Mouse (Mus musculus): Measurements from ENCODE around the gene Smcp. TPM values are rescaled to one million over a fixed set of nuclear protein-coding genes. Genes with fewer than 3 reads are reported as not detected.

Smcp gene
- polyA plus RNA-seq, 1 experiment from 2014 or later = not detected

DNA sequence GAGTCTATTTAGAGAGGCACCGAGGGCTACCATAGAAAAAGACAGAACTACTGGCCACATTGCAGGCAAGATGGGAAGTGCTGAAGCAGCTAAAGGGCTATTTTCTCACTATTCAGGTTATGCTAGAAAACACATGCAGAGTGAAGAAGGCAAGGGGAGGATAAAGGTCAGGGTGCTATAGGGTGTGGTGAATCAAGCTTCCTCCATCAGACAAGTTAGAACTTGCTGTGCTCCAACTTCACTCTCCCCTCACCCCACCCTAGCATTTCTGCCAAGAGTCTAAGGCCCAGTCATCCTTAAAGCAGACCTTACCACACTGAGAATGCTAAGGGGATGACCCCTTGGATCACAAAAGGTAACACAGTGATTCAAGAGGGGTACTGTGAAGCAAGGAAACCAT lies 9.3 kb downstream of the Smcp start:
- Histone ChIP-seq H3K9me3 (replicated peaks) (no peaks in the 10 kb centered on the region), H3K27ac (replicated peaks) (no peak overlapping the region), H3K4me1 (peaks cover 30% of the 10 kb centered on the region), H3K36me3 (no peaks in the 10 kb centered on the region), H3K4me3 (no peak overlapping the region), H3K27me3 (ENCODE audit: low read depth, poor library complexity, severe bottlenecking) (no peaks in the 10 kb centered on the region)
- WGBS = 69% methylated on average over 1 of the region's 1 CpGs
- no peak for DNase-seq (ENCODE audit: low spot score)

GRCm38 (mm10) chr3:92578652-92579413 lies 10.0 kb downstream of the Smcp start:
- H3K27ac ChIP-seq (replicated peaks) = no peak overlapping the region
- no peak overlapping the region for H3K4me3 ChIP-seq
- WGBS = 58% methylated on average over 4 of the region's 4 CpGs
- peaks cover 27% of the 10 kb centered on the region for H3K4me1 ChIP-seq
- H3K27me3 ChIP-seq (ENCODE audit: low read depth, poor library complexity, severe bottlenecking) = no peaks in the 10 kb centered on the region
- no peaks in the 10 kb centered on the region for H3K9me3 ChIP-seq (replicated peaks)
- no peak for DNase-seq (ENCODE audit: low spot score)
- H3K36me3 ChIP-seq = no peaks in the 10 kb centered on the region

- WGBS = 86% methylated on average over 1 of the region's 1 CpGs
These were observed 15.3 kb downstream of the Smcp start, which contains the start of gene Ivl for GRCm38 (mm10) chr3:92573449-92574041. Gene Ivl (minus strand): TSS chr3:92573735.

DNA sequence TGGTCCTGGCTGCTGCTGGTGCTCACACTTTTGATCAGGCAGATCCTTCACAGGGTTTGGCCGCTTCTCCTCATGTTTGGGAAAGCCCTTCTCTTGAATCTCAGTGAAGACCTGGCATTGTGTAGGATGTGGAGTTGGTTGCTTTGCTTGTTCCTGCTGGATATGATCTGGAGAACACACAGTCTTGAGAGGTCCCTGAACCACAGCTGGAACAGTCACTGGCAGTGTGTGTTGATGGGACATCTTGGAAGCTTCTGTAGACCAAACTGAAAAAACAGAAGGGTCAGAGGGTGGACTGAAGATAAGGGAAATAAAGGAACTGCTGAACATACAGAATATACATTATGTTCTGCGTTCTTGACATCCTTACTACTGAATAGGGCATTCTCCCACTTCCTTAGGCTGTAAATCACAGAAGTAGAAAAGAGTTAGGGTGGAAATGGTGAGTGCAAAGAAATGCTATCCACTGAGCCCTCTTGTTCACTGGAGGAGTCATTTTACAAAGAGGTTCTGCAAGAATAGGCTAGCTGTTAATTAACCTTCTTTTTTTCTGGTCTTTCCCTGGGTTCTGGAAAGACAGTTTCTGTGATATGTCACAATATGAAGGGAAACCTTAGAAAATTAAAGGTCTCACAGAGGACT lies 16.2 kb downstream of the Smcp start:
- WGBS = 79% methylated on average over 2 of the region's 2 CpGs

More at GRCm38 (mm10) chr3:92573449-92574041, 15.3 kb downstream of the Smcp start, which contains the start of gene Ivl:
- Histone ChIP-seq H3K27me3 (ENCODE audit: low read depth, poor library complexity, severe bottlenecking) (no peaks in the 10 kb centered on the region), H3K9me3 (replicated peaks) (no peaks in the 10 kb centered on the region), H3K4me3 (no peak within 1 kb of the TSS), H3K36me3 (no peaks in the 10 kb centered on the region), H3K4me1 (peaks cover 5% of the 10 kb centered on the region), H3K27ac (replicated peaks) (no peak within 1 kb of the TSS)
- DNase-seq (ENCODE audit: low spot score) = no peak

DNA sequence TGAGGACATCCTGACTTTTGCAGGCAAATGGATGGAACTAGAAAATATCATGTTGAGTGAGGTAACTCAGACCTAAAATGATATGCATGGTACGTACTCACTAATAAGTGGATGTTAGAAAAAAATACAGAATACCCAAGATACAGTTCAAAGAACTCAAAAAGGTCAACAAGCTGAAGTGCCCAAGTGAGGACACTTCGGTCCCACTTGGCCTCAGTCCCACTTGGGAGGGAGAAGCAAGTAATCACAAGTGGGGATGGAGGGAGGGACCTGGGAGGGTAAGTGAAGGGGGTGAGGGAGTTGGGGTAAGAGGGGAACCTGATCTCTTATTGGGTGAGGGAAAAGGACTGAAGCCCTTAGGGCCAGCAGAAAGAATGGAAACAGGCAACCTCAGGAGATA lies 20.0 kb downstream of the Smcp start:
- H3K4me1 ChIP-seq = no peaks in the 10 kb centered on the region
- no peak overlapping the region for H3K27ac ChIP-seq (replicated peaks)
- no peak overlapping the region for H3K4me3 ChIP-seq
- no peaks in the 10 kb centered on the region for H3K36me3 ChIP-seq
- DNase-seq (ENCODE audit: low spot score) = no peak
- WGBS = 83% methylated on average over 2 of the region's 2 CpGs
- H3K27me3 ChIP-seq (ENCODE audit: low read depth, poor library complexity, severe bottlenecking) = no peaks in the 10 kb centered on the region
- no peaks in the 10 kb centered on the region for H3K9me3 ChIP-seq (replicated peaks)

More for the DNA sequence above, 16.2 kb downstream of the Smcp start:
- Histone ChIP-seq H3K27ac (replicated peaks) (no peak overlapping the region), H3K27me3 (ENCODE audit: low read depth, poor library complexity, severe bottlenecking) (no peaks in the 10 kb centered on the region), H3K9me3 (replicated peaks) (no peaks in the 10 kb centered on the region), H3K4me1 (peaks cover 3% of the 10 kb centered on the region; the same call in 1 of the 2 replicates), H3K36me3 (no peaks in the 10 kb centered on the region), H3K4me3 (no peak overlapping the region)
- DNase-seq (ENCODE audit: low spot score) = no peak

- Histone ChIP-seq H3K36me3 (no peaks in the 10 kb centered on the region), H3K4me3 (no peak overlapping the region), H3K4me1 (no peaks in the 10 kb centered on the region), H3K9me3 (replicated peaks) (no peaks in the 10 kb centered on the region), H3K27me3 (ENCODE audit: low read depth, poor library complexity, severe bottlenecking) (no peaks in the 10 kb centered on the region), H3K27ac (replicated peaks) (no peak overlapping the region)
- DNase-seq (ENCODE audit: low spot score) = no peak
These were observed 23.4 kb downstream of the Smcp start for GRCm38 (mm10) chr3:92565418-92565817.

DNA sequence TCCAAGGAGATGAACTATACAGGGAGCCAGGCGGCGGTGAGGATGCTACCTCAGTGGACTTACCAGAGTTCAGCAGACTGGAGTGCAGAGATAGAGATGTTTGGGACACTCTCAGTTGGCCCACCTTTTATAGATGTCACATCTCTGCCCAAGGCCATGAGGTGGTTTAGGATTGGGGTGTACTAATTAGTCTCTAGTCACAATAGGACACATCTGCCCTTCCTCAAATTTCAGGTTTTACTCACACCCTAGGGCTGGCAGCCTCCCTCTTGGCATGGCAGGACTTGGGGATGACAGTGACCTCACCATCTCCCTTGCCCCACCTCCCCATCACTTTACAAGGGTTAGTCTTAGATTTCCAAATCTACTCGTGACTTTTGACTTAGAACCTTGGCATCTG lies 54.4 kb downstream of the Smcp start, which contains the start of gene 2310046K23Rik:
2310046K23Rik (minus strand) TSS at position 101 of the 400 bp plus-strand sequence.
- H3K36me3 ChIP-seq = no peaks in the 10 kb centered on the region
- DNase-seq (ENCODE audit: low spot score) = no peak
- H3K27me3 ChIP-seq (ENCODE audit: low read depth, poor library complexity, severe bottlenecking) = no peaks in the 10 kb centered on the region
- H3K27ac ChIP-seq (replicated peaks) = no peak within 1 kb of the TSS
- H3K9me3 ChIP-seq (replicated peaks) = no peaks in the 10 kb centered on the region
- H3K4me1 ChIP-seq = no peaks in the 10 kb centered on the region
- no peak within 1 kb of the TSS for H3K4me3 ChIP-seq
- WGBS = 92% methylated on average over 3 of the region's 3 CpGs

Other genes starting within 250 kb of the Smcp start
- not detected in 2 replicates for gene Sprr2d, start 249.9 kb downstream of the Smcp start, polyA plus RNA-seq (2016; fragmentation: Nextera tagmentation; extraction: Ambion mirVana)
- not detected in 2 replicates for gene Sprr2e, start 236.9 kb downstream of the Smcp start, polyA plus RNA-seq (2016; fragmentation: Nextera tagmentation; extraction: Ambion mirVana)
- gene Sprr2f, start 223.8 kb downstream of the Smcp start, polyA plus RNA-seq (2016; fragmentation: Nextera tagmentation; extraction: Ambion mirVana) = not detected in 2 replicates
- gene Sprr2h, start 203.3 kb downstream of the Smcp start, polyA plus RNA-seq (2016; fragmentation: Nextera tagmentation; extraction: Ambion mirVana) = not detected in 2 replicates
- not detected in 2 replicates for gene Sprr2i, start 181.0 kb downstream of the Smcp start, polyA plus RNA-seq (2016; fragmentation: Nextera tagmentation; extraction: Ambion mirVana)
- not detected in 2 replicates for gene Sprr2j-ps, start 170.9 kb downstream of the Smcp start, polyA plus RNA-seq (2016; fragmentation: Nextera tagmentation; extraction: Ambion mirVana)
- gene Gm9774, start 159.6 kb downstream of the Smcp start, polyA plus RNA-seq (2016; fragmentation: Nextera tagmentation; extraction: Ambion mirVana) = 9.1 and 11.4 TPM in 2 replicates
- gene Sprr2k, start 156.4 kb downstream of the Smcp start, polyA plus RNA-seq (2016; fragmentation: Nextera tagmentation; extraction: Ambion mirVana) = not detected in 2 replicates
- gene Sprr1b, start 150.2 kb downstream of the Smcp start, polyA plus RNA-seq (2016; fragmentation: Nextera tagmentation; extraction: Ambion mirVana) = not detected in 2 replicates
- not detected in 2 replicates for gene Sprr3, start 130.3 kb downstream of the Smcp start, polyA plus RNA-seq (2016; fragmentation: Nextera tagmentation; extraction: Ambion mirVana)
- not detected in 2 replicates for gene Sprr1a, start 103.1 kb downstream of the Smcp start, polyA plus RNA-seq (2016; fragmentation: Nextera tagmentation; extraction: Ambion mirVana)
- gene Sprr4, start 88.5 kb downstream of the Smcp start, polyA plus RNA-seq (2016; fragmentation: Nextera tagmentation; extraction: Ambion mirVana) = not detected in 2 replicates
- gene 2310046K23Rik, start 54.5 kb downstream of the Smcp start, polyA plus RNA-seq (2016; fragmentation: Nextera tagmentation; extraction: Ambion mirVana) = not detected in 2 replicates
- gene Ivl, start 15.3 kb downstream of the Smcp start, polyA plus RNA-seq (2016; fragmentation: Nextera tagmentation; extraction: Ambion mirVana) = 0.11 TPM in 1 of 2 replicates, not detected in the other
- not detected in 2 replicates for gene 2210017I01Rik, start 18.5 kb upstream of the Smcp start, polyA plus RNA-seq (2016; fragmentation: Nextera tagmentation; extraction: Ambion mirVana)
- gene Lce6a, start 32.7 kb upstream of the Smcp start, polyA plus RNA-seq (2016; fragmentation: Nextera tagmentation; extraction: Ambion mirVana) = not detected in 2 replicates
- gene Lce1a1, start 59.3 kb upstream of the Smcp start, polyA plus RNA-seq (2016; fragmentation: Nextera tagmentation; extraction: Ambion mirVana) = not detected in 2 replicates
- not detected in 2 replicates for gene Lce1b, start 67.9 kb upstream of the Smcp start, polyA plus RNA-seq (2016; fragmentation: Nextera tagmentation; extraction: Ambion mirVana)
- not detected in 2 replicates for gene Lce1a2, start 81.3 kb upstream of the Smcp start, polyA plus RNA-seq (2016; fragmentation: Nextera tagmentation; extraction: Ambion mirVana)
- not detected in 2 replicates for gene Lce1c, start 90.2 kb upstream of the Smcp start, polyA plus RNA-seq (2016; fragmentation: Nextera tagmentation; extraction: Ambion mirVana)
- gene Lce1d, start 98.2 kb upstream of the Smcp start, polyA plus RNA-seq (2016; fragmentation: Nextera tagmentation; extraction: Ambion mirVana) = not detected in 2 replicates
- gene Lce1e, start 120.1 kb upstream of the Smcp start, polyA plus RNA-seq (2016; fragmentation: Nextera tagmentation; extraction: Ambion mirVana) = not detected in 2 replicates
- not detected in 2 replicates for gene Lce1f, start 131.4 kb upstream of the Smcp start, polyA plus RNA-seq (2016; fragmentation: Nextera tagmentation; extraction: Ambion mirVana)
- gene Gm38119, start 150.1 kb upstream of the Smcp start, polyA plus RNA-seq (2016; fragmentation: Nextera tagmentation; extraction: Ambion mirVana) = not detected in 2 replicates
- gene Lce1g, start 163.3 kb upstream of the Smcp start, polyA plus RNA-seq (2016; fragmentation: Nextera tagmentation; extraction: Ambion mirVana) = not detected in 2 replicates
- gene Lce1h, start 176.1 kb upstream of the Smcp start, polyA plus RNA-seq (2016; fragmentation: Nextera tagmentation; extraction: Ambion mirVana) = not detected in 2 replicates
- not detected in 2 replicates for gene Lce1i, start 189.9 kb upstream of the Smcp start, polyA plus RNA-seq (2016; fragmentation: Nextera tagmentation; extraction: Ambion mirVana)
- not detected in 2 replicates for gene Lce1j, start 201.5 kb upstream of the Smcp start, polyA plus RNA-seq (2016; fragmentation: Nextera tagmentation; extraction: Ambion mirVana)
- gene Lce1k, start 218.9 kb upstream of the Smcp start, polyA plus RNA-seq (2016; fragmentation: Nextera tagmentation; extraction: Ambion mirVana) = not detected in 2 replicates
- not detected in 2 replicates for gene Kprp, start 238.2 kb upstream of the Smcp start, polyA plus RNA-seq (2016; fragmentation: Nextera tagmentation; extraction: Ambion mirVana)